Mouse (Mus musculus) B cell, adult 67 days (primary cell): Measurements from ENCODE around the gene Srgap3. TPM values are rescaled to one million over a fixed set of nuclear protein-coding genes. Genes with fewer than 3 reads are reported as not detected.

ENCODE experiments used
- total RNA-seq, 2 experiments: library from RNA; stranded (reverse); gene quantifications; 4 replicates each; pipeline ENCODE4 v1.2.4; 2023

Gene Srgap3
- total RNA-seq = 1 to 10 TPM; 4.0 to 5.2 TPM

DNA sequence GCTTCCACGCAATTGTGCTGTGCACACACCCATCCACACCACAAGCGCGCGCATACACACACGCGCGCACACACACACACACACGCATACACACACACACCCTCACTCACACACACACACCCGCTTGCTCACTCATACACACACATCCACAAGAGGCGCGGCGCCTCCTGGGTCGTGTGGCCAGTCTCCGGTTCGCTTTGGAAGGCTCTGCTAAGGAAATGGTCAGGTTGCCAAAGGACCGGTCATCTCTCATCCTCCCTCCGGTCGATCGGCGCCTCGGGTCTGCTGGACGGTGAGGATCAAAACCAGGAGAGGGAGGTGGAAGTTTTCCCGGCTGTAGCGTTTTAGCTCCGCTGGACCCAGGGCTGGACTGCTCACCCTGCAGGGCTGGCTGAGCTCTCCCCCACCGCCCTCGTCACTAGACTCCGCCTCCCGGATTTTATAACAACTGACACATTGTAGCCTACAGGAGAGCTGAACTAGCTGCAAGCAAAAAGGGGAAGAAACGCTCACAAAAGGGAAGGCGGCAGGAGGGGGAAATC lies at the start of gene Srgap3:
Gene Srgap3 (minus strand): TSS at position 372 of the 542 bp plus-strand sequence.

GRCm38 (mm10) chr6:112696056-112696950 lies 250.8 kb downstream of the Srgap3 start, which contains the start of gene Rad18:
TSS of gene Rad18 (minus strand) at chr6:112696686.

Other genes with a start within 250 kb of the Srgap3 start
- 10 to 100 TPM; 60.0 to 70.4 TPM for gene Thumpd3, start 99.0 kb upstream of the Srgap3 start, total RNA-seq
- gene Setd5, start 130.1 kb upstream of the Srgap3 start, total RNA-seq = 100 to 1,000 TPM; 150 to 153 TPM
- 1 to 10 TPM; 1.8 to 2.5 TPM for gene Lhfpl4, start 248.1 kb upstream of the Srgap3 start, total RNA-seq